Mouse (Mus musculus): ENCODE measurements at regions not wholly inside any gene's neighbourhood (a gene's known extent, or its start where the extent isn't known, plus 50 kb on each side); places are given as distances from the start of the nearest gene placed in this dataset.

- TF ChIP-seq GABPA (IDR thresholded peaks at IDR 0.05; ENCODE audit: low read depth, low read length) (no peak), CTCF (IDR thresholded peaks at IDR 0.05 in 2 of 3, conservative IDR thresholded peaks at IDR 0.05 in 1 of 3; ENCODE audit: control insufficient read depth in 1 of 3, insufficient read depth in 1 of 3, low read depth in 2 of 3, low read length in 3 of 3, poor library complexity in 1 of 3, severe bottlenecking in 1 of 3) (no peak), POLR2A (IDR thresholded peaks at IDR 0.05; ENCODE audit: control insufficient read depth in 1 of 2, insufficient read depth in 1 of 2, low read depth in 1 of 2, low read length in 2 of 2, poor library complexity in 1 of 2) (no peak), MAFK (IDR thresholded peaks at IDR 0.05; ENCODE audit: borderline replicate concordance, low read depth, low read length) (no peak), GATA1 (IDR thresholded peaks at IDR 0.05; ENCODE audit: low read depth, low read length) (no peak), MEF2A (IDR thresholded peaks at IDR 0.05; ENCODE audit: extremely low read depth, insufficient replicate concordance, low read depth, low read length, poor library complexity, severe bottlenecking) (no peak), SMC3 (IDR thresholded peaks at IDR 0.05; ENCODE audit: low read depth, low read length) (no peak), TAL1 (IDR thresholded peaks at IDR 0.05; ENCODE audit: low read length) (no peak), POLR2AphosphoS2 (IDR thresholded peaks at IDR 0.05; ENCODE audit: low read length) (no peak), HCFC1 (IDR thresholded peaks at IDR 0.05; ENCODE audit: low read depth, low read length) (no peak)
Observed at GRCm38 (mm10) chr2:51847964-51848363, 87.0 kb downstream of the Rbm43 start.

Data from MEL (cell line).